Mouse (Mus musculus): Measurements from ENCODE around the gene Hoxd10. TPM values are rescaled to one million over a fixed set of nuclear protein-coding genes. Genes with fewer than 3 reads are reported as not detected.

Hoxd10 gene
- total RNA-seq, 2 experiments from 2014 or later: not detected

DNA sequence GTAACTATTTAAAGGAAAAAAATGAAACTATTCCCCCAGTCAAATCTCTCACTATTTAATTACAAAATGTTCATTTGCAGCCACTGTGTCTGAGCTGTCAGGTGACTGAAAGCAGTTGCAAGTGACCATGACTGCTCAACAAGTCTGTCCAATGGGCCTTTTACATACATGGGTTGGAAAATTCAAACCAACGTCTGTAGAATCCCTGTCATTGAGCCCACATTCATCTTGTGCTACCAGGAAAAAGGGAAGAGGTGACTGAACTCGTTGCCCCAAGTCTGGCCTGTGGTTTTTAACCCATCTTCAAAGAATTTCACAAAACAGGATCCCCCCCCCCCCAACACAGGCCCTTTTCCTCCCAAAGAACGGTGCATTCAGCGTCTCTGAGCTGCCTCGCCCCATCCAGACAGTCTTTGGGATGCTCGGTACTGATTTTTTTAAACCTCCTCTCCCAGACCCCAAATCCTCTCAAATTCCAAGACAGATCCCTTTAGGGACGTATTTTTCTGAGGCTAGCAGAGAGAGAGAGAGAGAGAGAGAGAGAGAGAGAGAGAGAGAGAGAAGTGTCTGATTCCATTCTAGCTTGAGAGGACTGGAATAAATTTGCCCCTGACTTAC lies 4.2 kb downstream of the Hoxd10 start:
- DNase-seq: no peak

DNA sequence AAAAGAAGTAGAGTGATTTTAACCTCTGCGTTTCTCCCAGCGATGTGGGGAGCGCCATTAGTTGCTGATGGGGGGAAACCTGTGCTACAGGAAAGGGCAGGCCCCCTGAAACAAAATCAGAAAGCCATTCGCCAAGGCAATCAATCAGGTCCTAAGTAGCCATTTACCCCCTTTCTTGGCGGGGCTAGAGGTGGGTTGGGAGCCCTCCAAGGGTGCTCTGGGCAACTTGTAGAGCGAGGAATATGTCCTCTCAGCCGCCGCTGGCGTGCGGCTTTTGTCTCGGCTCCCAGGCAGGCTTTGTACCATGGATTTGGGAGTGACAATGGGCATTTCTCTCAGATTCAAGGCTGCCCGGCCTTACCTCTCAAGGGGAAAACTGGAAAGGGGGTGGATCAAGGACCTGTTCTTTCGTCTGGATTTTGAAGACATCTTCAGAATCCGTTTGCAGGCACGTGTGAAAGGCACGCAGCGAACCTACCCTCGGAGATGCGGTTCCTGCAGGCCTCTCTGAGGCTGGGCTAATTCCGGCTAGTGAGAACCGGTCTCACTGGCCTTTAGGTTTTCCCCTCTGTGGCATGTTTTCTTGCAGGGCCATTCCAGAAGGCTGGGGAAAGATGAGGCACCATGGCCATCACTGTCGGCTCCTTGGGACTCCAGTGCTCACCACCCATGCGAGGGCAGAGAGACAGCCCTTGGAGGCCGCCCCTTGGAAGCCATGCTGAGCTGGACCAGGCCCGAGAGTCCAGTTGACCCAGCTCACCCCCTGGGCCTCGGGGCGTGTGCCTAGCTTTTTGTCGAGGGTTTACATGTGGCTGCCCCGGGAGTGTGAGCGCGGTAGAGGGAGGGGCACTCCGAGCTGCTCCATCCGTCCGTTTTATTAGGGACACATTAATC lies 5.0 kb downstream of the Hoxd10 start:
- DNase-seq: no peak

- DNase-seq: peak in 1 of 2 experiments; percentile 50
Measured at GRCm38 (mm10) chr2:74697567-74698121, 5.9 kb downstream of the Hoxd10 start, which contains the start of gene Hoxd9. Hoxd9 (plus strand) TSS chr2:74697727.

- peak in 1 of 2 experiments; percentile 40 for DNase-seq
Measured at GRCm38 (mm10) chr2:74698201-74699052, 6.7 kb downstream of the Hoxd10 start.

- DNase-seq: peak in 1 of 2 experiments; percentile 36
Measured at GRCm38 (mm10) chr2:74699053-74699430, 7.3 kb downstream of the Hoxd10 start.

DNA sequence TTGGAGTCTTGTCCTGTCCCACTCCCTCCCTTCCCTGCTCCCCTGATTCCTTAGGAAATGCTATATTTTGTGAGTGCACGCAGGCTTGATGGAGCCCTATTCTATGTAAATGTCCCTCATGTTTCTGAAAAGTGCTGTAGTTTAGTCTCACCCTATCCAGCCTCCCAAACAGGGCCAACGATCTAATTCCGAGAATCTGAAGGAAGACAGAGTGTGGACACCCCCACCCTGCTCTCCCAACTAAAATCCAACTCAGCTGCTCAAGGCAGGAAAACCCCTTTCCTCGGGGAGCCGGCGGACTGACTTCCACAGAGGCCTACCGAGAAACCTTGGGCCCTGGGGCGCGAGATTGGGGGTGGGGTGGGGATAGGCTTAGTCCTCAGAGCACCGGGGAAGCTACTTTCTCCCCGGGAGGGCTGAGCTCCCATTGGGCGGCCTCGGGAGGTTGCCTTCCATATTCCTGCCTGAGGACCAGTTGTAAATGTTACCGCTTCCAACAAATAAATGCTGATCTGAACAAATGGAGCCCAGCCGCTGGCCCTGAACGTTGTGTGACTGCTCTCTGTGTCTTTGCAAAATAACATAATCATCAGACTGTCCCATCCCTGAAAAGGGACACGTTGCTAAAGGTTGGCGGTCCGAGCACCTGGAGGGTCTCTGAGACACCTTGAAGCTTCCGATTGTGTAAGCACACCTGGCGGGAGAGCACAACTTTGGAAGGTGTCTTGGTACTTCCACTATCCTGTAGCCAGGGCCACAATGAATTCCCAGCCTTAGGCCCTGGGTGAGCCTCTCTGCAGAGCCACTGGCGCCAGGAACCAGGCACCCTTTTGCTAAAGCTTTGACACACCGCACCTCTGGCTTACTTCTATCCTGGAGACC lies 8.2 kb downstream of the Hoxd10 start:
- peak in 1 of 2 experiments; percentile 16 for DNase-seq

DNA sequence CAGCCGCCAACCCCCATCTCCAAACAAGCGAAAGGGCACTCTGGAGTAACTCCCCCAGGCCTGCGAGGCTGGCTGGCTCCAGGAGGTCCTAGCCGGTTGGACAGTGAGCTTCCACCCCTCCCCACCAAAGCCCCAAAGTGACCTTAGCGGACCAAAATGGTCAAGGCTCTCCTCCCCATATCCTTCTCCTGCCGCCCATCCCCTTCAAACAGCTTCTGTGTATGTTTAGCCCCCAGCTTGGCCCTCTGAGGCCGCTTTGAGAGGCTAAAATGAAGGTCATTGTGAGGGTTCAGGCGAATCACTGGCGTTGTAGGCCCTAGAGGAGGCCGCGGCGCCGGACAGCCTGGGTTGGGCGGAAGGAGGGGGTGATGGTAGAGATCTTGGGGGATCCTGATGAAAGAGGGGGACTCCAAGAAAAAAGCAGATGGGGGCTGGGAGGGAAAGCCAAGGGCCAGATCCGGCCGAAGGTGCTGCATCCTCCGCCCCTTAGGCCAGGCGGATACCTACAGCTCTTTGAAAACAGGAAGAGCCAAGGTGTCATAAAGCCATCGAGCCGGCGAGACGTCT lies 8.9 kb downstream of the Hoxd10 start:
- DNase-seq: no peak

- DNase-seq: peak; percentile 67 to 91
Measured at GRCm38 (mm10) chr2:74701949-74702819, 10.5 kb downstream of the Hoxd10 start.

GRCm38 (mm10) chr2:74702820-74703219 lies 11.1 kb downstream of the Hoxd10 start:
- DNase-seq: no peak

- DNase-seq: no peak
Measured at GRCm38 (mm10) chr2:74703317-74703716, 11.6 kb downstream of the Hoxd10 start.

- DNase-seq: no peak
Measured at GRCm38 (mm10) chr2:74703720-74704392, 12.1 kb downstream of the Hoxd10 start.

DNA sequence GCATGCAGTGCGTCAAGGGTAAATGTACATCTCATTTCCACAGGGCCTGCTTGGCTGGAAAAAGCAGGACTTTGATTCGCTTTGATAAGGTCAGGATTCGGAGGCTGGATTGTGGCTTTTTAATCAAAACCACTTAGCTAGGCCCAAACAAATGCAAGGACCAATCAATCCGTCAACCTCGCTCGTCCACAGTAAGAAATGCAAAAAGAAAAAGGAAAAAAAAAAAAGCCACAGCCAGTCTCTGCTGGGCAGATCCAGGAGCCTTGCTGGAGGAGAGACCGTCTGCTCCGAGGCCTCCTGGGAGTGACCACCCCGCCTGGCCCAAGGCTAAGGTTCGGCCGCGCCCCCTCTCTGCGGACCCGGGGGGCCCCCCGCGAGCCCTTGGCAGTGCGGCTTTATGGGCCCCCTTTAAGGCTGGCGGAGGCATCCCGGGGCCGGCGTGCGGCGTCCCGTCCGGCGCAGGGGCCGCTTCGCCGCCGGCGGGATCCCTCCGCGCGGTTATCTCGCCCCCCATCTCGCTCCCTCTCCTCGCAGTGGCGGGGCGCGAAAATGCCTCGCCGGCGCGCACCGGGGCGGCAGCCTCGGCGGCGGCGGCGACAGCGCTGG lies 12.8 kb downstream of the Hoxd10 start, which contains the start of gene Hoxd8:
Gene Hoxd8 (plus strand): TSS at position 223 of the 606 bp plus-strand sequence.
- peak in 1 of 2 experiments; percentile 41 for DNase-seq

GRCm38 (mm10) chr2:74704999-74705466 lies 13.3 kb downstream of the Hoxd10 start:
- DNase-seq: no peak

GRCm38 (mm10) chr2:74705467-74706089 lies 13.9 kb downstream of the Hoxd10 start:
- DNase-seq: no peak

DNA sequence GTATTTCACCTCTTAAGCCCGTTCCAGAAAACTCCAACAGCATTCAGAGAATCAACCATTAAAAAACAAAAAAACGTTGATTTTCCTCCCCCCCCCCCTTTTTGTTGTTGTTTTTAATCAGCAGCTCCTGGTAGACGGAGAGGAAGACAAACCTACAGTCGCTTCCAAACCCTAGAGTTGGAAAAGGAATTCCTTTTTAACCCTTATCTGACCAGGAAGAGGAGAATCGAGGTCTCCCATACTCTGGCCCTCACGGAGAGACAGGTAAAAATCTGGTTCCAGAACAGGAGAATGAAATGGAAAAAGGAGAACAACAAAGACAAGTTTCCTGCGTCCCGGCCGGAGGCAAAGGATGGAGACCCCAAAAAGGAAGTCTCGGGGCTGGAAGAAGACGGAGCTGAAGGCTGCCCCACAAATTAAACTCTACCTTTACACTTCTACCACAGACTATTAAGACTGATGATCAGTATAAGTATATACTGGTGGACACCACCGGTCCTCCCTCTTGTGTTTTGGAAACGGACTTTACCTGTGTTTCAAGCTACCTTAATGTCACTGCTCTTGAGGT lies 14.8 kb downstream of the Hoxd10 start:
- DNase-seq: no peak

GRCm38 (mm10) chr2:74707599-74707998 lies 15.9 kb downstream of the Hoxd10 start:
- no peak for DNase-seq

DNA sequence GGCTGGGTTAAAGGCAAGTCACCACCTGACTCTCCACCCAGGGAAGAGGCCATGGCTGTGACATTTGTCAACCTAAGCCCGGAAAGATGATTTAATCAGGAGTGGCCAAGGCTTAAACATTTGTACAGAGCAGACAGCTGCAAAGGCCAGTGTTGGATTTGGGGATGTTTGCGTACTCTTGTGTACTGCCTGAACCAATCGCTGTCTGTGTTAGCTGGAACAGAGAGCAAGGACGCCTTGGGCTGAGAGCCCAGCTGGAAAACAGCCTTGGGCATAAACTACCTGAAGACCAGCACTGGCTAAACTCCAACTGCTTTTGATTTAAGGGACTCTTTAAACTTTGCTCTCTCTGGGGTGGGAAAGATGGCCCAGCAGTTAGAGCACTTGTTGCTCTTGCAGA lies 17.0 kb downstream of the Hoxd10 start:
- DNase-seq: no peak

Data from heart, adult 18-20 months (tissue).